Mouse (Mus musculus) left cerebral cortex, adult 8-10 months (tissue): ENCODE results near the gene Ssxa1. TPM values are rescaled to one million over a fixed set of nuclear protein-coding genes. Genes with fewer than 3 reads are reported as not detected.
"Not testable (repeated sequence)": the region's sequence is repeated elsewhere in the genome, so short reads cannot be mapped to it uniquely, and the experiment has no call there.

ENCODE experiments used
- DNase-seq, 2 experiments: peaks; one replicate each; pipeline ENCODE4 v3.0.0; 2022; ENCODE audit warnings: low spot score in 2 of 2
- total RNA-seq, 4 experiments: library from RNA; stranded (reverse); gene quantifications; 2 replicates each; pipeline ENCODE4 v1.2.4; 2022

Gene Ssxa1
- total RNA-seq, result not detected

DNA sequence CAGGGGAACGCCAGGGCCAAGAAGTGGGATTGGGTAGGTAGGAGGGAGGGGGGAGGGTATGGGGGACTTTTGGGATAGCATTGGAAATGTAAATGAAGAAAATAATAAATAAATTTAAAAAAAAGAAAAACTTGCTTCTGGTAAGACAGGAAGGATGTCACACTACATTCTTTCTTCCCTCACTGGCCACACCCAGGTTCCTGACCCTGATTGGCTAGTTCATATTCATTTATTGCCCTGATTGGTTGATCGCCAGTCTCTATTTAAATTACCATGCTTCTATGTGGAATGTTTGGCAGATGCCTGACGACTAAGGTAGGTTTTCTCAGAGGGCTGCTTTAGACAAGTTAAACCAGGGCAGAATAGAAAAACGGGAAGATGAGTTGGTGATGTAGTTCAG lies at the start of gene Ssxa1:
Gene Ssxa1 (plus strand): TSS at position 301 of the 400 bp plus-strand sequence.
- no peak for DNase-seq

DNA sequence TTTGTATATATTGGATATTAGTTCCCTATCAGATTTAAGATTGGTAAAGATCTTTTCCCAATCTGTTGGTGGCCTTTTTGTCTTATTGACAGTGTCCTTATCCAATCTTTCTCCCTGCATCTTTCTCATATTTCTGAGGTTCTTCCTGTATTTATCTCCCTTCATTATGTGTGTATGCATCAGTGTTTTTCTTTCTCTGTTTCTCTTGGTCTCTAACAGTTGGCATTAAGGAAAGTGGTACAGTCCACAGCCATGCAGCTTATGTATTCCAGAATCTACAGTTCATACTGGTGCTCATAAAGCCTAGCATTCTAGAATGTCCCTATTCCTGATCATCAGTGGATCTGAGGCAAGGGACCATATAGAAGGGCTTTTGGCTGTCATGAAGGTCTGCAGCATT lies 47.5 kb upstream of the Ssxa1 start, which contains the start of gene Spaca5:
Gene Spaca5 (plus strand): TSS at position 301 of the 400 bp plus-strand sequence.
- no peak for DNase-seq

DNA sequence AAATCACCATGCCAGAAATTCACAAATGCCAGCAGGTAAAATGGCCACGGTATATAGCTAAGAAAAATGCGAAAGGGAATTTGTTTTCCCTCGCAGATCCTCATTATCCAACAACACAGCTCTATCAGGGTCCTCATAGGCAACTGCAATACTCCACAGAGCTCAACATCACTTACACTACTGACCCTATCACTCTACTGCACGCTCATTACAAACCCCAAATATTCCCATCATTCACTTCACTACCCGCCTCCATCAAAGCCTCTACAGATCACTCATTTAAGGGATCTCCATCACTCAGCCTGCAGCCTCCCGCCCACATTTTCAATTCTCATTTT lies 27.0 kb upstream of the Ssxa1 start:
- DNase-seq, result no peak

DNA sequence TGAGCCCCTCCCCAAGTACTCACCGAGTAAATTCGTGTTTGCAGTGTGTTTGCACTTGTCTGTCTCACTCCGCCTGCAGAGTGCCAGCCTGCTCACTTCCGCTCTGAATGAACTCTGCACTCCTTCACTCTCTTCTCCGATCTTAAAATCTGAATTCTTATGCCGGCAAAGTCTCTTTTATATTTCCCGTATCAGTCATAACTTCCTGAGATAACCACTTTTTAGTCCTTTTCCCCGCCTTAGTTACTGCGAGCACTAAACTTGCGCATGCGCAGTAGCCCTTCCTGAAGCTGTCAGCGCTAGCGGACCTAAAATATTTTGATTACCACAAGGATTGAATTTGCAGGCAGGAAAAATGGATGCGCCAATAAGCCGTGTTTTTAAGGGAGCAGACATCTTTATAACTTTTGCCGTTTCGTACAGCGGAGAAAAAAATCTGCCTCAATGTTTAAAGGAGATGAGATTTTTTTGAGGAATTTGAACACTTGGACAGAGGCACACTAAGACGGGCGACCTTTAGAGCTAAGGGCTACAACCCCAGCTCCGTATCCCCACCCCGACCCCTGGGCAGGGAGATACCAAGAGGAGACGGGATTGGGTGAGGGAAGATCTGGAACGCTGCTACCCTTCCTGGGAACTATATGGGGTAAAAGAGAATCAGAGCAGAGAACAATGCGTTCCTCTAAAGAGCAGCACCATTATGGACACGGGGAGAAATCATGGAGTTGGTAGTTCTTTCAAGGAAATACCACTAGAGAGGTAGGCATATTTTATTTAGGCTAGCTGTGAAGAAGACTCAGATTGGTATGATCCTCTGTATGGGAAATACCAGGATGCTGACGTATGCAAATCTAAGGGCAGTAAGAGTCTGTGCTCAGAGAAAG lies 26.4 kb upstream of the Ssxa1 start, which contains the start of gene Zfp300:
Gene Zfp300 (minus strand): TSS at position 545 of the 884 bp plus-strand sequence.
- DNase-seq, result peak; percentile 34 to 70

DNA sequence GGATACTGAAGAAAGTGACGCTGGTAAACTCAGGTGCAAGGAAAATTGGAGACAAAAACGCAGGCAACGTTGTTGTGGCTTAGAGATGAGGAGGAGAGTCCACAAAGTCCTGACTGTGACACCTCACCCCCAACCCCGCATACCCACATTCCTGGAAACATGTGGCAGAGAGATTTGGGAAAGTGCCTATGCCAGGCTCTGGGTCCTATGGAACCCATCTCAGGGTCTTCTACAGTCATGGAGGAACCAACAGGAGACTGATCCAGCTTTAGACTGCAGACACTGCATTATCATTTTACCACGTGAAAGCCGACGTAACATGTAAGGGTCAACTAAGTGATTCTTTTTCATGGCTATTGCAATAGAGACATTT lies 25.8 kb upstream of the Ssxa1 start:
- DNase-seq, result no peak

DNA sequence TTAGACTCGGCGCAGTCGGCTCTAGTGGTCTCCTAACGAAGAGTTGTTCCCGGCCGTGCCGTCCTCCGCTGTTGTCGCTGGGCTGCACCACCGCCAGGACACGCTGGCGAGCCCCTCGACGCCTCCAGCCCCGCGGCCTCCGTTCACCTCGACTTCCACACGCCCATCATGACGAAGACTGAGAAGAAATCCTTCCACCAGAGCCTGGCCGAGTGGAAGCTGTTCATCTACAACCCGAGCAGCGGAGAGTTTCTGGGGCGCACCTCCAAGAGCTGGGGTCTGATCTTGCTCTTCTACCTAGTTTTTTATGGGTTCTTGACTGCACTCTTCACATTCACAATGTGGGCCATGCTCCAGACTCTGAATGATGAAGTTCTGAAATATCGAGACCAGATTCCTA lies 31.1 kb downstream of the Ssxa1 start:
- not testable (repeated sequence) for DNase-seq

Other genes starting within 250 kb of the Ssxa1 start
- gene Timp1, start 245.7 kb upstream of the Ssxa1 start, total RNA-seq, result 1 to 10 TPM in 2 of 4 experiments, under 1 TPM in 2; 0.41 to 2.4 (median 1.0) TPM
- 100 to 1,000 TPM; 399 to 450 (median 434) TPM for gene Syn1, start 194.8 kb upstream of the Ssxa1 start, total RNA-seq
- gene Cfp, start 184.3 kb upstream of the Ssxa1 start, total RNA-seq, result 10 to 100 TPM in 2 of 4 experiments, 1 to 10 TPM in 2; 6.0 to 13.3 (median 9.1) TPM
- gene Elk1, start 165.2 kb upstream of the Ssxa1 start, total RNA-seq, result 10 to 100 TPM; 47.8 to 56.1 (median 51.6) TPM
- 10 to 100 TPM in 3 of 4 experiments, 1 to 10 TPM in 1; 7.4 to 15.9 (median 14.2) TPM for gene Uxt, start 153.8 kb upstream of the Ssxa1 start, total RNA-seq
- 10 to 100 TPM in 2 of 4 experiments, 1 to 10 TPM in 2; 8.9 to 11.3 (median 9.9) TPM for gene Zfp182, start 53.5 kb upstream of the Ssxa1 start, total RNA-seq
- not detected for gene Spaca5, start 47.4 kb upstream of the Ssxa1 start, total RNA-seq
- gene Zfp300, start 26.3 kb upstream of the Ssxa1 start, total RNA-seq, result 1 to 10 TPM; 2.4 to 5.3 (median 3.6) TPM
- gene Gm21876, start 59.8 kb downstream of the Ssxa1 start, total RNA-seq, result not detected